Mouse (Mus musculus) splenic B cell, adult 2 months (primary cell): ENCODE results near the gene Ankrd54.
"Not testable (repeated sequence)": the region's sequence is repeated elsewhere in the genome, so short reads cannot be mapped to it uniquely, and the experiment has no call there.

Experiments
- DNase-seq: peaks from one replicate; pipeline ENCODE4 v3.0.0-alpha.2; 2011; ENCODE audit warnings: low read depth, low spot score
- H3K27me3 ChIP-seq: 2 replicates; pipeline ENCODE4 v1.6.1; 2012; ENCODE audit warnings: mild to moderate bottlenecking, low read length, moderate library complexity, mixed read lengths; ENCODE audit not compliant: control insufficient read depth, poor library complexity, insufficient read depth, severe bottlenecking
- H3K36me3 ChIP-seq: 2 replicates; pipeline ENCODE4 v1.6.1; 2012; ENCODE audit warnings: mild to moderate bottlenecking, low read length, moderate library complexity, mixed read lengths; ENCODE audit not compliant: control insufficient read depth, poor library complexity, insufficient read depth, severe bottlenecking

Gene Ankrd54

GRCm38 (mm10) chr15:79025687-79026308 lies 36.9 kb downstream of the Ankrd54 start:
- no peaks in the 10 kb centered on the region for H3K36me3 ChIP-seq
- no peak for DNase-seq
- no peaks in the 10 kb centered on the region for H3K27me3 ChIP-seq

GRCm38 (mm10) chr15:79023366-79023765 lies 39.3 kb downstream of the Ankrd54 start:
- DNase-seq = no peak
- H3K27me3 ChIP-seq = no peaks in the 10 kb centered on the region
- no peaks in the 10 kb centered on the region for H3K36me3 ChIP-seq

GRCm38 (mm10) chr15:79022671-79023230 lies 39.9 kb downstream of the Ankrd54 start:
- Histone ChIP-seq H3K27me3 (no peaks in the 10 kb centered on the region), H3K36me3 (no peaks in the 10 kb centered on the region)
- no peak for DNase-seq

- Histone ChIP-seq H3K36me3 (no peaks in the 10 kb centered on the region), H3K27me3 (no peaks in the 10 kb centered on the region)
- no peak for DNase-seq
Measured at GRCm38 (mm10) chr15:79018886-79019285, 43.8 kb downstream of the Ankrd54 start.

- no peak for DNase-seq
- Histone ChIP-seq H3K36me3 (no peaks in the 10 kb centered on the region), H3K27me3 (no peaks in the 10 kb centered on the region)
Measured at GRCm38 (mm10) chr15:79018191-79018590, 44.5 kb downstream of the Ankrd54 start.

- Histone ChIP-seq H3K27me3 (no peaks in the 10 kb centered on the region), H3K36me3 (no peaks in the 10 kb centered on the region)
- DNase-seq = no peak
Measured at GRCm38 (mm10) chr15:79013382-79013781, 49.3 kb downstream of the Ankrd54 start.

- H3K27me3 ChIP-seq = no peaks in the 10 kb centered on the region
- H3K36me3 ChIP-seq = no peaks in the 10 kb centered on the region
- no peak for DNase-seq
Measured at GRCm38 (mm10) chr15:79011550-79011949, 51.1 kb downstream of the Ankrd54 start.

- Histone ChIP-seq H3K27me3 (no peaks in the 10 kb centered on the region), H3K36me3 (no peaks in the 10 kb centered on the region)
- DNase-seq = no peak
Measured at GRCm38 (mm10) chr15:79009734-79010133, 53.0 kb downstream of the Ankrd54 start.

- not testable (repeated sequence) for H3K27me3 ChIP-seq, DNase-seq, H3K36me3 ChIP-seq
Measured at GRCm38 (mm10) chr15:79007836-79008235, 54.9 kb downstream of the Ankrd54 start.

GRCm38 (mm10) chr15:79007059-79007458 lies 55.6 kb downstream of the Ankrd54 start:
- H3K27me3 ChIP-seq = no peaks in the 10 kb centered on the region
- DNase-seq = no peak
- H3K36me3 ChIP-seq = no peaks in the 10 kb centered on the region; the same call in 1 of the 2 replicates

- no peak for DNase-seq
- no peaks in the 10 kb centered on the region; the same call in 1 of the 2 replicates for H3K36me3 ChIP-seq
- no peaks in the 10 kb centered on the region for H3K27me3 ChIP-seq
Measured at GRCm38 (mm10) chr15:79006638-79007037, 56.1 kb downstream of the Ankrd54 start.

GRCm38 (mm10) chr15:79005581-79005980 lies 57.1 kb downstream of the Ankrd54 start:
- no peaks in the 10 kb centered on the region for H3K27me3 ChIP-seq
- DNase-seq = no peak
- peaks cover 2% of the 10 kb centered on the region; the same call in 1 of the 2 replicates for H3K36me3 ChIP-seq
